Mouse (Mus musculus): ENCODE data around the gene Prr12. TPM values are rescaled to one million over a fixed set of nuclear protein-coding genes. Genes with fewer than 3 reads are reported as not detected.

Prr12 gene
- polyA plus RNA-seq, 1 experiment from 2014 or later: 18.5 TPM

- peaks cover 61% of the 10 kb centered on the region for H3K36me3 ChIP-seq (ENCODE audit: control insufficient read depth, insufficient read depth, low read length)
- no peaks in the 10 kb centered on the region for H3K9me3 ChIP-seq (ENCODE audit: control insufficient read depth, low read length)
- WGBS: 93% methylated on average over 9 of the region's 9 CpGs
Measured at GRCm38 (mm10) chr7:45040851-45041250, 11.8 kb downstream of the Prr12 start.

GRCm38 (mm10) chr7:45038411-45038810, 14.3 kb downstream of the Prr12 start:
- no peaks in the 10 kb centered on the region for H3K4me1 ChIP-seq (ENCODE audit: control insufficient read depth, insufficient read depth, low read length)
- no peak for ATAC-seq (ENCODE audit: insufficient number of reproducible peaks, low FRiP score, low TSS enrichment, low read depth)
- H3K27me3 ChIP-seq (ENCODE audit: control insufficient read depth, insufficient read depth, low read length): no peaks in the 10 kb centered on the region
- H3K9ac ChIP-seq (ENCODE audit: low read length): no peak overlapping the region
- WGBS: 95% methylated on average over 9 of the region's 9 CpGs
- no peak overlapping the region for H3K4me3 ChIP-seq (ENCODE audit: low read depth, low read length)
- H3K9me3 ChIP-seq (ENCODE audit: control insufficient read depth, low read length): no peaks in the 10 kb centered on the region
- no peak overlapping the region for H3K27ac ChIP-seq (replicated peaks; ENCODE audit: low read depth, low read length)
- H3K36me3 ChIP-seq (ENCODE audit: control insufficient read depth, insufficient read depth, low read length): peaks cover 69% of the 10 kb centered on the region
- no peak for DNase-seq (ENCODE audit: low spot score)
- no peak overlapping the region for H3K4me2 ChIP-seq (ENCODE audit: low read depth, severe bottlenecking)

More at GRCm38 (mm10) chr7:45040851-45041250, 11.8 kb downstream of the Prr12 start:
- ATAC-seq (ENCODE audit: insufficient number of reproducible peaks, low FRiP score, low TSS enrichment, low read depth) (no peak), DNase-seq (ENCODE audit: low spot score) (no peak)
- Histone ChIP-seq H3K27ac (replicated peaks; ENCODE audit: low read depth, low read length) (no peak overlapping the region), H3K4me2 (ENCODE audit: low read depth, severe bottlenecking) (no peak overlapping the region), H3K4me3 (ENCODE audit: low read depth, low read length) (no peak overlapping the region), H3K9ac (ENCODE audit: low read length) (no peak overlapping the region), H3K27me3 (ENCODE audit: control insufficient read depth, insufficient read depth, low read length) (no peaks in the 10 kb centered on the region), H3K4me1 (ENCODE audit: control insufficient read depth, insufficient read depth, low read length) (no peaks in the 10 kb centered on the region)

GRCm38 (mm10) chr7:45037720-45038361, 14.8 kb downstream of the Prr12 start:
- no peak overlapping the region for H3K9ac ChIP-seq (ENCODE audit: low read length)
- WGBS: 75% methylated on average over 7 of the region's 7 CpGs
- ATAC-seq (ENCODE audit: insufficient number of reproducible peaks, low FRiP score, low TSS enrichment, low read depth) (no peak), DNase-seq (ENCODE audit: low spot score) (peak; percentile 67)
- H3K27me3 ChIP-seq (ENCODE audit: control insufficient read depth, insufficient read depth, low read length): no peaks in the 10 kb centered on the region
- H3K4me1 ChIP-seq (ENCODE audit: control insufficient read depth, insufficient read depth, low read length): no peaks in the 10 kb centered on the region
- no peak overlapping the region for H3K4me3 ChIP-seq (ENCODE audit: low read depth, low read length)
- peaks cover 67% of the 10 kb centered on the region for H3K36me3 ChIP-seq (ENCODE audit: control insufficient read depth, insufficient read depth, low read length)
- H3K9me3 ChIP-seq (ENCODE audit: control insufficient read depth, low read length): no peaks in the 10 kb centered on the region
- H3K4me2 ChIP-seq (ENCODE audit: low read depth, severe bottlenecking): no peak overlapping the region
- H3K27ac ChIP-seq (replicated peaks; ENCODE audit: low read depth, low read length): no peak overlapping the region

- ATAC-seq (ENCODE audit: insufficient number of reproducible peaks, low FRiP score, low TSS enrichment, low read depth) (no peak), DNase-seq (ENCODE audit: low spot score) (no peak)
- WGBS: 92% methylated on average over 11 of the region's 11 CpGs
- Histone ChIP-seq H3K9me3 (ENCODE audit: control insufficient read depth, low read length) (no peaks in the 10 kb centered on the region), H3K27me3 (ENCODE audit: control insufficient read depth, insufficient read depth, low read length) (no peaks in the 10 kb centered on the region), H3K4me2 (ENCODE audit: low read depth, severe bottlenecking) (no peak overlapping the region), H3K36me3 (ENCODE audit: control insufficient read depth, insufficient read depth, low read length) (peaks cover 67% of the 10 kb centered on the region), H3K4me1 (ENCODE audit: control insufficient read depth, insufficient read depth, low read length) (no peaks in the 10 kb centered on the region), H3K27ac (replicated peaks; ENCODE audit: low read depth, low read length) (no peak overlapping the region), H3K4me3 (ENCODE audit: low read depth, low read length) (no peak overlapping the region), H3K9ac (ENCODE audit: low read length) (no peak overlapping the region)
Measured at GRCm38 (mm10) chr7:45036702-45037101, 16.0 kb downstream of the Prr12 start.

GRCm38 (mm10) chr7:45035631-45036030, 17.1 kb downstream of the Prr12 start:
- Histone ChIP-seq H3K36me3 (ENCODE audit: control insufficient read depth, insufficient read depth, low read length) (peaks cover 66% of the 10 kb centered on the region), H3K27me3 (ENCODE audit: control insufficient read depth, insufficient read depth, low read length) (no peaks in the 10 kb centered on the region), H3K4me3 (ENCODE audit: low read depth, low read length) (no peak overlapping the region), H3K4me1 (ENCODE audit: control insufficient read depth, insufficient read depth, low read length) (no peaks in the 10 kb centered on the region), H3K4me2 (ENCODE audit: low read depth, severe bottlenecking) (no peak overlapping the region), H3K9me3 (ENCODE audit: control insufficient read depth, low read length) (no peaks in the 10 kb centered on the region), H3K9ac (ENCODE audit: low read length) (no peak overlapping the region), H3K27ac (replicated peaks; ENCODE audit: low read depth, low read length) (no peak overlapping the region)
- WGBS: 91% methylated on average over 3 of the region's 3 CpGs
- ATAC-seq (ENCODE audit: insufficient number of reproducible peaks, low FRiP score, low TSS enrichment, low read depth) (no peak), DNase-seq (ENCODE audit: low spot score) (no peak)

- Histone ChIP-seq H3K9ac (ENCODE audit: low read length) (no peak overlapping the region), H3K4me1 (ENCODE audit: control insufficient read depth, insufficient read depth, low read length) (no peaks in the 10 kb centered on the region), H3K4me2 (ENCODE audit: low read depth, severe bottlenecking) (no peak overlapping the region), H3K36me3 (ENCODE audit: control insufficient read depth, insufficient read depth, low read length) (peaks cover 63% of the 10 kb centered on the region), H3K9me3 (ENCODE audit: control insufficient read depth, low read length) (no peaks in the 10 kb centered on the region), H3K27ac (replicated peaks; ENCODE audit: low read depth, low read length) (no peak overlapping the region), H3K27me3 (ENCODE audit: control insufficient read depth, insufficient read depth, low read length) (no peaks in the 10 kb centered on the region), H3K4me3 (ENCODE audit: low read depth, low read length) (no peak overlapping the region)
- ATAC-seq (ENCODE audit: insufficient number of reproducible peaks, low FRiP score, low TSS enrichment, low read depth) (no peak), DNase-seq (ENCODE audit: low spot score) (no peak)
- 93% methylated on average over 19 of the region's 19 CpGs for WGBS
Measured at GRCm38 (mm10) chr7:45033722-45034359, 18.8 kb downstream of the Prr12 start.

- no peak for DNase-seq (ENCODE audit: low spot score)
- 92% methylated on average over 8 of the region's 8 CpGs for WGBS
Measured at GRCm38 (mm10) chr7:45030857-45031256, 21.8 kb downstream of the Prr12 start.

GRCm38 (mm10) chr7:45029995-45030394, 22.7 kb downstream of the Prr12 start:
- H3K4me2 ChIP-seq (ENCODE audit: low read depth, severe bottlenecking): no peak overlapping the region
- H3K4me1 ChIP-seq (ENCODE audit: control insufficient read depth, insufficient read depth, low read length): 0 out of 2 replicates have a peak, but pooled peaks cover 2% of the 10 kb centered on the region
- H3K4me3 ChIP-seq (ENCODE audit: low read depth, low read length): no peak overlapping the region
- H3K9ac ChIP-seq (ENCODE audit: low read length): no peak overlapping the region
- H3K27me3 ChIP-seq (ENCODE audit: control insufficient read depth, insufficient read depth, low read length): no peaks in the 10 kb centered on the region
- no peaks in the 10 kb centered on the region for H3K9me3 ChIP-seq (ENCODE audit: control insufficient read depth, low read length)
- no peak overlapping the region for H3K27ac ChIP-seq (replicated peaks; ENCODE audit: low read depth, low read length)
- 94% methylated on average over 6 of the region's 6 CpGs for WGBS
- DNase-seq (ENCODE audit: low spot score): no peak
- peaks cover 58% of the 10 kb centered on the region for H3K36me3 ChIP-seq (ENCODE audit: control insufficient read depth, insufficient read depth, low read length)
- ATAC-seq (ENCODE audit: insufficient number of reproducible peaks, low FRiP score, low TSS enrichment, low read depth): no peak

More at GRCm38 (mm10) chr7:45030857-45031256, 21.8 kb downstream of the Prr12 start:
- no peak overlapping the region for H3K4me2 ChIP-seq (ENCODE audit: low read depth, severe bottlenecking)
- H3K4me3 ChIP-seq (ENCODE audit: low read depth, low read length): no peak overlapping the region
- H3K9ac ChIP-seq (ENCODE audit: low read length): no peak overlapping the region
- no peak for ATAC-seq (ENCODE audit: insufficient number of reproducible peaks, low FRiP score, low TSS enrichment, low read depth)
- H3K4me1 ChIP-seq (ENCODE audit: control insufficient read depth, insufficient read depth, low read length): 0 out of 2 replicates have a peak, but pooled peaks cover 2% of the 10 kb centered on the region
- no peak overlapping the region for H3K27ac ChIP-seq (replicated peaks; ENCODE audit: low read depth, low read length)
- no peaks in the 10 kb centered on the region for H3K9me3 ChIP-seq (ENCODE audit: control insufficient read depth, low read length)
- H3K27me3 ChIP-seq (ENCODE audit: control insufficient read depth, insufficient read depth, low read length): no peaks in the 10 kb centered on the region
- H3K36me3 ChIP-seq (ENCODE audit: control insufficient read depth, insufficient read depth, low read length): peaks cover 64% of the 10 kb centered on the region
